Mouse (Mus musculus): ENCODE measurements around the gene Vmn1r210. TPM values are rescaled to one million over a fixed set of nuclear protein-coding genes. Genes with fewer than 3 reads are reported as not detected.
"Not testable (repeated sequence)": the region's sequence is repeated elsewhere in the genome, so short reads cannot be mapped to it uniquely, and the experiment has no call there.

The Vmn1r210 gene
- not detected for total RNA-seq (2022)

DNA sequence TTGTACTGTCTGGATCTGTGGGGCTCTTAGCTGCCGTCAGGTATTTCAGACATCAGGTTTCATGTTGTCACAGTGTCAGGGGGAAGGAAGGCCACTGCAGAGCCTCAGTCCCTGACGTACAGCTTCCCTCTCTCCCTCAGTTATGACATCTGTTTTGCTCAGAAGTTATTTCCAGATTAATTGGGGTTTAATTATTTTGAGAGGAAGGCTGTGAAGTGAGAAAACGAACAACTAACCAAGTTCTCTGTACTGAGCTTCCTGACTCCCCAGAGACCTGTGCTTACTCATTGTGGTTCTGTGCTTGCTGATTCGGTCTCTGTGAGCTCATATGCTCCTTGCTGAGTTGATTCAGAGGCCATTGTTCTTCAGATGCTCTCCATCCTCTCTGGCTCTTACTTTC is at the start of gene Vmn1r210:
Gene Vmn1r210, minus strand, starts transcription at position 101 of the 400 bp plus-strand sequence.
- DNase-seq (ENCODE audit: low spot score in 2 of 2), result no peak

GRCm38 (mm10) chr13:22879257-22879656 is 48.1 kb upstream of the Vmn1r210 start:
- no peak for DNase-seq (ENCODE audit: low spot score in 2 of 2)

- DNase-seq (ENCODE audit: low spot score in 2 of 2), result no peak
These were observed 26.3 kb upstream of the Vmn1r210 start, which contains the start of gene Vmn1r211 for GRCm38 (mm10) chr13:22857461-22857860. Vmn1r211 (minus strand) TSS chr13:22857561.

DNA sequence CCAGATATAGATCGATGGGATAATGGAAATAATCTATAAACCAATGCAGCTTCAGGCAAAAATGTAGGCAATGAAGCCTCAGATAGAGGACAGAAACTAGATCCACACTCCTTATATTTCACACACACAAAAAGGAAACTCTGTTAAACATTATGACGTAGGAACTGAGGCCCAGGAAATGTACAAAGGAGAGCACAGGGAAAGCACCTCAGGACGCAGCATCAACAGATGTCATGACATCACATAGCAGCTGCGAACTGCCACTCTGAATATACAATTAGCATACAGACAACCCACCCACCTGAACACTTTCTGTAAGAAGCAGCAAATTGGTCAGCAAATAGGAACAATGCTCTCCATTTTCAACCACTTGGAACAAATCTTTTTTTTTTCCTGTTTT is 23.6 kb upstream of the Vmn1r210 start:
- DNase-seq (ENCODE audit: low spot score in 2 of 2), result no peak

GRCm38 (mm10) chr13:22846798-22847197 is 15.7 kb upstream of the Vmn1r210 start:
- DNase-seq (ENCODE audit: low spot score in 2 of 2), result no peak

DNA sequence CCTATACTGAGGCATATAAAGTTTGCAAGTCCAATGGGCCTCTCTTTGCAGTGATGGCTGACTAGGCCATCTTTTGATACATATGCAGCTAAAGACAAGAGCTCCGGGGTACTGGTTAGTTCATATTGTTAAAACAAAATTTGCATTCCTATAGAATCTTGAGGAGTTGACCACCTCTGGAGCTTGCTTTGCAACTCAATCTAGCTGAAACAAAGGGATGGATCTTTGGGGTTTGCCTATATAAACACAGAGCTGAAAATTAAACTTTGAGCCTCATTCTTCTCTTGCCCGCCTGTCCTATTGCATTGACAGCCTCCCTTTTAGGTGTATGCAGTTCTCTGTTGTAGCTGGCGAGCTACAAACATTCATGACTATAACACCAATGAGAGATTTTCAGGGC is 13.2 kb upstream of the Vmn1r210 start:
- not testable (repeated sequence) for DNase-seq (ENCODE audit: low spot score in 2 of 2)

DNA sequence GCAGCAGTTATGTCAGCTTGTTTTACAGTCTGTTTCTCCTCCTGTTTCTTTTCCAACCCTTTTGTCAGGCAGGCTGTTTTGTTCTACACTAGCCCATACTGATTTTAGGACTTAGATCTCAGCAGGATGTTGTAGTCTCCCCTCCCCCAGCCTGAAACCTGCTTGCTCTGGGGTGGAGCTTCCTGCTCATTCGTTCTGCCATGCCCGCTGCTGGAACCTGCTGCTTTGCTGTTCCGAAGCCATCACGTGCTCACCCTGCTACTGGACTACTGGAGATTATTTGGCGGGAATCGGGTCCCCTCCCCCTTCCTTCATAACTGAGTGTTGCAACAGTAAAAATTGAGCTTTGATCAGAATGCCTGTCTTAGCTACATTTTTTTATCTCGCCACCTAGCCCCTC is 1.8 kb downstream of the Vmn1r210 start:
- DNase-seq (ENCODE audit: low spot score in 2 of 2), result not testable (repeated sequence)

- DNase-seq (ENCODE audit: low spot score in 2 of 2), result not testable (repeated sequence)
These were observed 9.5 kb downstream of the Vmn1r210 start for GRCm38 (mm10) chr13:22821601-22822000.

- DNase-seq (ENCODE audit: low spot score in 2 of 2), result not testable (repeated sequence)
These were observed 21.6 kb downstream of the Vmn1r210 start, which contains the start of gene Vmn1r209 for GRCm38 (mm10) chr13:22809582-22809981. Vmn1r209 (minus strand) TSS chr13:22809682.

- DNase-seq (ENCODE audit: low spot score in 2 of 2), result not testable (repeated sequence)
These were observed 43.1 kb downstream of the Vmn1r210 start for GRCm38 (mm10) chr13:22788096-22788495.

- DNase-seq (ENCODE audit: low spot score in 2 of 2), result not testable (repeated sequence)
These were observed 47.0 kb downstream of the Vmn1r210 start for GRCm38 (mm10) chr13:22784159-22784558.

GRCm38 (mm10) chr13:22777300-22777699 is 53.8 kb downstream of the Vmn1r210 start, which contains the start of gene Vmn1r208:
Vmn1r208 (minus strand) TSS chr13:22777400.
- not testable (repeated sequence) for DNase-seq (ENCODE audit: low spot score in 2 of 2)

Other genes starting within 250 kb of the Vmn1r210 start
- gene Vmn1r205, start 238.3 kb downstream of the Vmn1r210 start, total RNA-seq (2022), result not detected
- not detected for gene Vmn1r206, start 207.1 kb downstream of the Vmn1r210 start, total RNA-seq (2022)
- under 1 TPM in 3 of 4 experiments, not detected in 1; 0.11 to 0.24 (median 0.21) TPM for gene Vmn1r207-ps, start 101.7 kb downstream of the Vmn1r210 start, total RNA-seq (2022)
- not detected for gene Vmn1r208, start 53.9 kb downstream of the Vmn1r210 start, total RNA-seq (2022)
- gene Vmn1r209, start 21.7 kb downstream of the Vmn1r210 start, total RNA-seq (2022), result under 1 TPM in 3 of 4 experiments, not detected in 1; 0.04 to 0.06 (median 0.05) TPM
- not detected for gene Vmn1r211, start 26.2 kb upstream of the Vmn1r210 start, total RNA-seq (2022)
- not detected for gene Vmn1r212, start 52.9 kb upstream of the Vmn1r210 start, total RNA-seq (2022)
- not detected for gene Vmn1r213, start 176.3 kb upstream of the Vmn1r210 start, total RNA-seq (2022)
- not detected for gene Vmn1r214, start 199.1 kb upstream of the Vmn1r210 start, total RNA-seq (2022)
- gene Vmn1r215, start 236.7 kb upstream of the Vmn1r210 start, total RNA-seq (2022), result not detected